Mouse (Mus musculus) gastrocnemius, adult 2 months (tissue): ENCODE results near the gene Zfp114. TPM values are rescaled to one million over a fixed set of nuclear protein-coding genes. Genes with fewer than 3 reads are reported as not detected.
A peak's percentile ranks its signal among the peaks of the same experiment; 100 is the strongest.

ENCODE experiments used
- DNase-seq: peaks from one replicate; pipeline ENCODE4 v3.0.0; 2022
- H3K27ac ChIP-seq: fragments of 200-600 bp; 2 replicates; pipeline ENCODE4 v1.8.1; 2022; ENCODE audit warnings: mild to moderate bottlenecking
- H3K4me3 ChIP-seq: fragments of 200-600 bp; 2 replicates; pipeline ENCODE4 v1.8.1; 2022; ENCODE audit warnings: mild to moderate bottlenecking, moderate library complexity
- CTCF ChIP-seq: fragments of 200-600 bp; IDR thresholded peaks from 2 replicates; pipeline ENCODE4 v1.8.1; 2022; ENCODE audit warnings: antibody characterized with exemption, mild to moderate bottlenecking, moderate library complexity
- intact Hi-C: fragments of 180-260 bp; cut with DNase I; formaldehyde crosslinking; loops from one replicate; pipeline ENCODE4 v1.15.1; 2025
- total RNA-seq, 2 experiments: library from RNA; stranded (reverse); gene quantifications; 2 replicates each; pipeline ENCODE4 v1.2.3; 2021

Gene Zfp114
- total RNA-seq, 2 experiments from 2014 or later = 0.56 TPM; not detected in 1

DNA sequence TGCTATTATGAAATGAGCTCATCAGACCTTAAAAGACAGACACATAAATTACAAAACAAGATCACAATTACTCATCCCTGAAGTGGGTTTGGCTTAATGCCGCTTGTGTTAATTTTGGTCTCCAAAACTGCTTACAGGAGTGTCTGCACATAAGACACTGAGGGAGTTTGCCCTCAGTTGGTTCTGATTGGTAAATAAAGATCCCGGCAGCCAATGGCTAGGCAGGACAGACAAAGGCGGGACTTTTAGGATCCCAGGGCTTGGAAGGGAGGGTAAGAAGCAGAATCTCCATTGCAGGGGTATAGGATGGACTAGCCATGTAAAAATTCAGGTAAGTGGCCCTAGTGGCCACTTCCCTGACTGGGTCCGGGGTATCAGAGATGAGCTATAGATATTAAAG lies 22.1 kb downstream of the Zfp114 start:
- intact Hi-C loops = no loop called here
- no peak overlapping the region for H3K27ac ChIP-seq
- TF ChIP-seq CTCF = no peak
- no peak overlapping the region for H3K4me3 ChIP-seq
- no peak for DNase-seq

- peak overlapping the region; percentile 78 for H3K4me3 ChIP-seq
- intact Hi-C loops = loop anchor here (2.0 to 5.0 kb wide), 4 partner anchors 45 to 127 kb away; partner anchors contain the start of genes Zfp108, Zfp112, Zfp180 and Zfp235
- peak; percentile 73 for DNase-seq
- peak; percentile 13; the same call in 1 of the 2 replicates for TF ChIP-seq CTCF
- H3K27ac ChIP-seq = peak overlapping the region; percentile 76
Observed at GRCm38 (mm10) chr7:24207488-24208261, 32.8 kb downstream of the Zfp114 start.

- TF ChIP-seq CTCF = no peak
- Histone ChIP-seq H3K27ac (peak overlapping the region; percentile 76), H3K4me3 (peak overlapping the region; percentile 78)
- intact Hi-C loops = loop anchor here (5.0 kb wide), 3 partner anchors 44 to 96 kb away; partner anchors contain the start of genes Zfp108, Zfp112 and Zfp235
- DNase-seq = no peak
Observed at GRCm38 (mm10) chr7:24208282-24208886, 33.5 kb downstream of the Zfp114 start.

GRCm38 (mm10) chr7:24210296-24210695 lies 35.4 kb downstream of the Zfp114 start:
- Histone ChIP-seq H3K4me3 (no peak overlapping the region), H3K27ac (no peak overlapping the region)
- intact Hi-C loops = no loop called here
- no peak for DNase-seq
- TF ChIP-seq CTCF = no peak

DNA sequence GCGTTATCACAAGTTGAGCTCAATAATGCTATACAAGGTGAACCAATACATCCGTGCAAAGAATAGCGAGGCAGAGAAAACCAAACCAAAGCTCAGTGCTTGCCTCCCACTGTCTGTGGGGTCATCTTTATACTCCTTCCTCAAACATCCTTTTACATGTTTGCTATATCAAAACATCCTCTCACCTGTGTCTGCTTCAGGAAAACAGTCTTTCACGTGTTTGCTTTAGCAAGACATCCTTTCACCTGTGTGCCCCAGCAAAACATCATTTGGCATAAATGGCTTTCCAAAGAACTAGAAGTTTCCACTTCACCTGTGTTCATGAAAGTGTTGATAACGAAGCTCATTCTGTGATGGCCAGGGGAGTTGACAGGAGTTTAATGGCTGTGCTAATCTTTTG lies 36.5 kb downstream of the Zfp114 start, which contains the start of gene Zfp111:
Gene Zfp111, minus strand, starts transcription at position 101 of the 400 bp plus-strand sequence.
- Histone ChIP-seq H3K27ac (no peak within 1 kb of the TSS), H3K4me3 (no peak within 1 kb of the TSS)
- no peak for TF ChIP-seq CTCF
- intact Hi-C loops = no loop called here
- DNase-seq = no peak

Other genes starting within 250 kb of the Zfp114 start
- not detected for gene Vmn1r179, start 248.1 kb upstream of the Zfp114 start, total RNA-seq
- gene Vmn1r180, start 224.4 kb upstream of the Zfp114 start, total RNA-seq = not detected
- gene Vmn1r181, start 200.4 kb upstream of the Zfp114 start, total RNA-seq = not detected
- gene V1rd19, start 173.4 kb upstream of the Zfp114 start, total RNA-seq = not detected
- not detected for gene Vmn1r183, start 121.8 kb upstream of the Zfp114 start, total RNA-seq
- 10 to 100 TPM; 16.6 to 17.8 TPM for gene Zfp180, start 93.1 kb upstream of the Zfp114 start, total RNA-seq
- gene Zfp112, start 62.7 kb upstream of the Zfp114 start, total RNA-seq = 1 to 10 TPM; 6.6 to 6.7 TPM
- gene Zfp235, start 40.9 kb upstream of the Zfp114 start, total RNA-seq = 1 to 10 TPM; 3.7 to 5.1 TPM
- 1 to 10 TPM; 3.3 to 3.6 TPM for gene Zfp111, start 36.4 kb downstream of the Zfp114 start, total RNA-seq
- 1 to 10 TPM; 2.4 TPM for gene Zfp109, start 62.5 kb downstream of the Zfp114 start, total RNA-seq
- gene Zfp108, start 79.7 kb downstream of the Zfp114 start, total RNA-seq = 1 to 10 TPM; 1.9 to 2.3 TPM
- gene Zfp93, start 95.4 kb downstream of the Zfp114 start, total RNA-seq = 1 to 10 TPM; 4.3 to 5.9 TPM
- gene Zfp61, start 126.2 kb downstream of the Zfp114 start, total RNA-seq = 1 to 10 TPM; 2.6 to 4.1 TPM
- gene Zfp94, start 141.6 kb downstream of the Zfp114 start, total RNA-seq = 1 to 10 TPM; 2.4 to 2.5 TPM
- not detected for gene Tescl, start 158.9 kb downstream of the Zfp114 start, total RNA-seq
- gene Lypd5, start 174.1 kb downstream of the Zfp114 start, total RNA-seq = not detected
- under 1 TPM; 0.25 to 0.64 TPM for gene Kcnn4, start 195.2 kb downstream of the Zfp114 start, total RNA-seq
- gene Smg9, start 224.6 kb downstream of the Zfp114 start, total RNA-seq = 10 to 100 TPM in 1 of 2 experiments, 1 to 10 TPM in 1; 9.4 to 10.2 TPM